Comparison of ENCODE assay signal across 18 mouse cellular contexts in the genomic region with DNA sequence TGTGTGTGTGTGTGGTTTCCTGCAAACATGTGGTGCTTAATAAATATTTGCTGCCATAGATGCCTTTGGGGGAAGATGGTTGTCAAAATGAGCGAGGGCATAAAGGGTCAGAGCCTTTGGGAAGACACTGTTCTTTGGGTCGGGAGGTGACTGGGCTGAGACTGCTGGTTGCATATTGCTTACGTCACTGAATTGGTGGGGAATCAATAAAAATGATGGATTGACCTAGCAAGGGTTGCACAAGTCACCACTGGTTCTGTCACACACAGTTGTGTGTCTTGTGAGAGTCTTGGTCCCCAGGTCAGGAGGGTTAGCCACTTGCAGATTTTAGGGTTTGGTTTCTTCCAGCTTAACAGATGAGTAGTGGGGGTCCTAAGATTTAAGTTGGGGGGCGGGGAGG. TPM values are rescaled to one million over a fixed set of nuclear protein-coding genes. Genes with fewer than 3 reads are reported as not detected.
DNase-seq lines count a peak whose midpoint lies in the region; ATAC-seq and TF ChIP-seq lines count a peak whose summit lies in the region.
"Had no signal": no experiment of that assay in that cellular context is flagged by ENCODE, and none has a peak within 500 bp of the region (broad histone marks: within the 10 kb centered on the region; RNA-seq: fewer than 3 reads in every experiment).

No protein-coding gene starts in this region.

- H3K4me2 ChIP-seq in liver, embryonic 11.5 days = no peak overlapping the region
- H3K4me2 ChIP-seq in liver, postnatal 0 days (ENCODE audit: low read depth, low read length) = no peak overlapping the region

- no peaks in the 10 kb centered on the region for H3K79me2 ChIP-seq in liver, adult 2 months (ENCODE audit: control insufficient read depth, insufficient read depth, low read length)

- no peak for TF ChIP-seq POLR2A in liver, adult 2 months (IDR thresholded peaks at IDR 0.05; ENCODE audit: extremely low read depth, insufficient read depth, low read length)

- H3K36me3 ChIP-seq in liver, adult 2 months (ENCODE audit: control insufficient read depth, insufficient read depth, low read length) = no peaks in the 10 kb centered on the region
- H3K36me3 ChIP-seq in liver, embryonic 11.5 days (ENCODE audit: control insufficient read depth, insufficient read depth, low read length) = no peaks in the 10 kb centered on the region
- no peaks in the 10 kb centered on the region for H3K36me3 ChIP-seq in liver, postnatal 0 days (replicated peaks; ENCODE audit: insufficient read depth, low read length)
- H3K36me3 ChIP-seq: G1E had no signal

- no peak overlapping the region for H3K27ac ChIP-seq in liver, adult 2 months (replicated peaks; ENCODE audit: insufficient read depth, low read depth, low read length)
- no peak overlapping the region for H3K27ac ChIP-seq in liver, embryonic 11.5 days (ENCODE audit: low read depth, low read length)
- H3K27ac ChIP-seq in liver, postnatal 0 days (ENCODE audit: low read depth) = no peak overlapping the region

- peak; percentile 57 for DNase-seq in liver, adult 2 months (ENCODE audit: extremely low read depth, low read depth, low spot score)
- no peak for DNase-seq in liver, embryonic 11.5 days (ENCODE audit: low spot score)
- no peak for DNase-seq in liver, postnatal 0 days
- DNase-seq in liver = no peak
- DNase-seq: adrenal gland, adult 2 months; adrenal gland, adult 8-10 months; adrenal gland, postnatal 10 days; adrenal gland, postnatal 14 days; adrenal gland, postnatal 25 days; adrenal gland, postnatal 36 days; B cell, adult 2 months; cerebellum, adult 11 months; cerebellum, adult 11-12 months; cerebellum, adult 18-20 months had no signal

- no peak overlapping the region for H3K4me3 ChIP-seq in liver, adult 2 months (ENCODE audit: insufficient read depth, low read depth, low read length)
- H3K4me3 ChIP-seq in liver, embryonic 11.5 days (ENCODE audit: low read depth, low read length) = no peak overlapping the region
- H3K4me3 ChIP-seq in liver, postnatal 0 days (ENCODE audit: low read depth, low read length) = no peak overlapping the region

- no peak for ATAC-seq in liver, embryonic 11.5 days (replicated peaks; ENCODE audit: low FRiP score)
- ATAC-seq in liver, postnatal 0 days = peak; percentile 66; the same call in 1 of the 2 replicates
- ATAC-seq: activated CD4-positive, CD25-positive, alpha-beta regulatory T cell, adult 4 months; CD4-positive, CD25-positive, alpha-beta regulatory T cell, adult 4 months; Patski had no signal

- no peak for TF ChIP-seq CTCF in liver, adult 2 months (IDR thresholded peaks at IDR 0.05; ENCODE audit: low read depth, low read length)
- TF ChIP-seq CTCF in liver, postnatal 0 days (IDR thresholded peaks at IDR 0.05; ENCODE audit: low read depth) = no peak

- WGBS in liver, adult 2 months = 31% methylated on average over 4 of the region's 4 CpGs
- WGBS in liver, embryonic 11.5 days = 67% methylated on average over 4 of the region's 4 CpGs
- 59% methylated on average over 4 of the region's 4 CpGs for WGBS in liver, postnatal 0 days (ENCODE audit: insufficient replicate concordance)

- 0 out of 2 replicates have a peak, but pooled peaks cover 2% of the 10 kb centered on the region for H3K4me1 ChIP-seq in liver, adult 2 months (ENCODE audit: control insufficient read depth, insufficient read depth, low read length)
- H3K4me1 ChIP-seq in liver, embryonic 11.5 days (replicated peaks; ENCODE audit: control insufficient read depth, insufficient read depth, low read length) = no peaks in the 10 kb centered on the region
- H3K4me1 ChIP-seq in liver, postnatal 0 days (ENCODE audit: insufficient read depth) = no peaks in the 10 kb centered on the region

- no peak for TF ChIP-seq EP300 in liver, postnatal 0 days (IDR thresholded peaks at IDR 0.05; ENCODE audit: low read depth)

- no peaks in the 10 kb centered on the region for H3K27me3 ChIP-seq in liver, adult 2 months (ENCODE audit: control insufficient read depth, insufficient read depth, low read length)
- H3K27me3 ChIP-seq in liver, embryonic 11.5 days (replicated peaks; ENCODE audit: control insufficient read depth, insufficient read depth, low read length) = no peaks in the 10 kb centered on the region; the same call in 1 of the 2 replicates
- no peaks in the 10 kb centered on the region for H3K27me3 ChIP-seq in liver, postnatal 0 days (ENCODE audit: insufficient read depth, low read length)

- no peaks in the 10 kb centered on the region for H3K9me3 ChIP-seq in liver, embryonic 11.5 days (ENCODE audit: control insufficient read depth, low read length)
- no peaks in the 10 kb centered on the region for H3K9me3 ChIP-seq in liver, postnatal 0 days (ENCODE audit: low read length)

- H3K9ac ChIP-seq in liver, adult 2 months (ENCODE audit: low read depth, low read length) = no peak overlapping the region
- H3K9ac ChIP-seq in liver, embryonic 11.5 days (ENCODE audit: low read depth, low read length) = no peak overlapping the region
- no peak overlapping the region for H3K9ac ChIP-seq in liver, postnatal 0 days (replicated peaks)

RNA-seq across cellular contexts. Expression of gene Cdh23, which starts 19.0 kb away (rescaled TPM):
- not detected in 2 replicates for total RNA-seq in liver, adult 2 months (2014; rRNA removed)
- not detected in 2 replicates for polyA plus RNA-seq in liver, adult 2 months (2012; rRNA removed)
- 0.42 and 0.80 TPM in 2 replicates for polyA plus RNA-seq in liver, embryonic 11.5 days (2014; fragmentation: Nextera tagmentation; extraction: Ambion mirVana)
- 0.28 and 0.40 TPM in 2 replicates for polyA plus RNA-seq in liver, postnatal 0 days (2015; fragmentation: Nextera tagmentation; extraction: Ambion mirVana)
- polyA plus RNA-seq: G1E had no signal
